10 mouse cellular contexts compared by ENCODE assay signal in the genomic region with DNA sequence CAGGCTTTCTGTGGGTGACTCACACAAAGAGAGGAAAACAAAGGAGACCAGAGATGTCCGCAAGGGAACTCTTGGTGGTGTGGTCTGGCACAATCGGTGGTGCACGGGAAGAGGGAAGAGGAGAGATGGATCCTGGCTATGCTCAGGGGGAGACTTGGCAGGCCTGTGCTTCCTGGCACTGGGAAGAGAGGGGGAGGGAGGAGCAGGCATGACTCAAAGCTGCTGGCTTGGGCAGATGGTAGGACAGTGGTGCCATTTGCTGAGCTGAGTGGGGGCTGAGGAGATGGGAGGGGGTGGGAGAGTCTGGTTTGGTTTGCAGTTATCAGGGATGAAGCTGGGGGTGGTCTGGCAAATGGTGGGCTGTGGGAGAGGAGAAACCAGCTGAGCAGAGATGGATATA. TPM values are rescaled to one million over a fixed set of nuclear protein-coding genes. Genes with fewer than 3 reads are reported as not detected.
A peak's percentile ranks its signal among the peaks of the same experiment; 100 is the strongest.
DNase-seq lines count a peak whose midpoint lies in the region; ATAC-seq and TF ChIP-seq lines count a peak whose summit lies in the region.
"Had no signal": no experiment of that assay in that cellular context is flagged by ENCODE, and none has a peak within 500 bp of the region (broad histone marks: within the 10 kb centered on the region; RNA-seq: fewer than 3 reads in every experiment).

No protein-coding gene starts in this region.

- no peaks in the 10 kb centered on the region for H3K36me3 ChIP-seq in heart, postnatal 0 days (replicated peaks; ENCODE audit: control insufficient read depth, insufficient read depth, low read length)
- no peaks in the 10 kb centered on the region for H3K36me3 ChIP-seq in lung, postnatal 0 days (ENCODE audit: insufficient read depth, low read length)
- H3K36me3 ChIP-seq: heart, embryonic 12.5 days had no signal

- intact Hi-C loops in heart, postnatal 36 days (cut with DNase I) = no loop called here

- WGBS in heart, postnatal 0 days = 34% methylated on average over 3 of the region's 3 CpGs
- WGBS in lung, postnatal 0 days = 55% methylated on average over 3 of the region's 3 CpGs

- H3K4me1 ChIP-seq in heart, postnatal 0 days (ENCODE audit: control insufficient read depth, insufficient read depth) = peaks cover 15% of the 10 kb centered on the region
- H3K4me1 ChIP-seq in lung, postnatal 0 days (ENCODE audit: insufficient read depth, low read depth, low read length) = no peaks in the 10 kb centered on the region

- no peak for TF ChIP-seq CTCF in heart, postnatal 0 days (IDR thresholded peaks at IDR 0.05; ENCODE audit: low read depth)
- TF ChIP-seq CTCF in layer of hippocampus, adult 2 months (conservative IDR thresholded peaks at IDR 0.05) = no peak
- no peak for TF ChIP-seq CTCF in lung, postnatal 0 days (IDR thresholded peaks at IDR 0.05)

- TF ChIP-seq EP300 in heart, postnatal 0 days (IDR thresholded peaks at IDR 0.05; ENCODE audit: low read depth) = no peak
- no peak for TF ChIP-seq EP300 in lung, postnatal 0 days (IDR thresholded peaks at IDR 0.05)

- H3K4me2 ChIP-seq in heart, postnatal 0 days (ENCODE audit: low read depth, low read length) = no peak overlapping the region
- H3K4me2 ChIP-seq in lung, postnatal 0 days (replicated peaks; ENCODE audit: low read depth, low read length) = no peak overlapping the region
- H3K4me2 ChIP-seq: heart, embryonic 12.5 days had no signal

- no peaks in the 10 kb centered on the region for H3K9me3 ChIP-seq in heart, postnatal 0 days (replicated peaks; ENCODE audit: control insufficient read depth, low read length)
- H3K9me3 ChIP-seq in lung, postnatal 0 days (ENCODE audit: low read length) = no peaks in the 10 kb centered on the region
- H3K9me3 ChIP-seq: heart, embryonic 12.5 days; megakaryocyte, embryonic 14.5 days had no signal

- no peak overlapping the region for H3K9ac ChIP-seq in heart, postnatal 0 days (replicated peaks; ENCODE audit: low read depth, low read length)
- H3K9ac ChIP-seq in lung, postnatal 0 days (replicated peaks; ENCODE audit: low read depth) = no peak overlapping the region
- H3K9ac ChIP-seq: heart, embryonic 12.5 days had no signal

- no peak overlapping the region for H3K27ac ChIP-seq in heart, postnatal 0 days (ENCODE audit: low read depth)
- peak overlapping the region; percentile 88 for H3K27ac ChIP-seq in layer of hippocampus, adult 2 months
- no peak overlapping the region for H3K27ac ChIP-seq in lung, postnatal 0 days (ENCODE audit: low read length)

- no peak overlapping the region for H3K4me3 ChIP-seq in heart, postnatal 0 days (ENCODE audit: low read depth, low read length)
- no peak overlapping the region for H3K4me3 ChIP-seq in layer of hippocampus, adult 2 months
- no peak overlapping the region for H3K4me3 ChIP-seq in lung, postnatal 0 days (ENCODE audit: low read depth, low read length)
- H3K4me3 ChIP-seq: heart, embryonic 12.5 days; megakaryocyte, embryonic 14.5 days had no signal

- H3K27me3 ChIP-seq in heart, postnatal 0 days (ENCODE audit: control insufficient read depth, insufficient read depth, low read length) = no peaks in the 10 kb centered on the region
- no peaks in the 10 kb centered on the region for H3K27me3 ChIP-seq in lung, postnatal 0 days (replicated peaks; ENCODE audit: insufficient read depth, low read length)
- H3K27me3 ChIP-seq: heart, embryonic 12.5 days had no signal

- peak; percentile 33 for DNase-seq in heart, postnatal 0 days (ENCODE audit: low spot score)
- DNase-seq in heart, postnatal 36 days = no peak
- peak; percentile 50 for DNase-seq in cerebellum, adult 9-11 months
- DNase-seq in layer of hippocampus, adult 2 months (ENCODE audit: low spot score in 2 of 2) = peak; percentile 85 to 92
- DNase-seq in right cerebral cortex, adult 18-20 months = peak; percentile 90
- DNase-seq in ovary, postnatal 10 days (ENCODE audit: low spot score) = no peak
- DNase-seq in lung, postnatal 0 days (ENCODE audit: low spot score) = no peak
- DNase-seq in gastrocnemius, postnatal 10 days = no peak

- ATAC-seq in heart, postnatal 0 days (ENCODE audit: insufficient read depth, low read depth) = 0 out of 2 replicates have a peak, but pooled peaks have one; percentile 6
- ATAC-seq in lung, postnatal 0 days = no peak

RNA-seq across cellular contexts. Expression of a gene that starts 5.1 kb away (rescaled TPM):
- 5.8 and 7.9 TPM in 2 replicates for total RNA-seq in heart, postnatal 0 days (2014; rRNA removed; ENCODE audit: low replicate concordance)
- 11.4 and 12.6 TPM in 2 replicates for polyA plus RNA-seq in heart, postnatal 0 days (2015; fragmentation: Nextera tagmentation; extraction: Ambion mirVana)
- 1 to 10 TPM; 9.3 to 9.5 TPM for total RNA-seq in heart, postnatal 36 days (2021)
- total RNA-seq in layer of hippocampus, adult 2 months (2021) = 10 to 100 TPM; 69.1 to 79.4 TPM
- polyA plus RNA-seq in lung, postnatal 0 days (2015; fragmentation: Nextera tagmentation; extraction: Ambion mirVana) = 18.5 and 19.5 TPM in 2 replicates
- total RNA-seq in gastrocnemius, postnatal 10 days (2021) = 1 to 10 TPM; 8.8 to 9.3 TPM

RNA-seq across cellular contexts. Expression of a gene that starts 36.1 kb away (rescaled TPM):
- total RNA-seq in heart, postnatal 0 days (2014; rRNA removed; ENCODE audit: low replicate concordance) = 535 and 560 TPM in 2 replicates
- 1,048 and 1,051 TPM in 2 replicates for polyA plus RNA-seq in heart, postnatal 0 days (2015; fragmentation: Nextera tagmentation; extraction: Ambion mirVana)
- 100 to 1,000 TPM; 843 to 906 TPM for total RNA-seq in heart, postnatal 36 days (2021)
- total RNA-seq in layer of hippocampus, adult 2 months (2021) = 100 to 1,000 TPM; 176 to 185 TPM
- polyA plus RNA-seq in lung, postnatal 0 days (2015; fragmentation: Nextera tagmentation; extraction: Ambion mirVana) = 129 and 140 TPM in 2 replicates
- total RNA-seq in gastrocnemius, postnatal 10 days (2021) = 100 to 1,000 TPM; 310 to 359 TPM

RNA-seq across cellular contexts. Expression of a gene that starts 50.3 kb away (rescaled TPM):
- 0.39 TPM in 1 of 2 replicates, not detected in the other for total RNA-seq in heart, postnatal 0 days (2014; rRNA removed; ENCODE audit: low replicate concordance)
- polyA plus RNA-seq in heart, postnatal 0 days (2015; fragmentation: Nextera tagmentation; extraction: Ambion mirVana) = 0.15 TPM in 1 of 2 replicates, not detected in the other
- total RNA-seq in heart, postnatal 36 days (2021) = under 1 TPM; 0.27 to 0.61 TPM
- not detected for total RNA-seq in layer of hippocampus, adult 2 months (2021)
- 6.3 and 7.2 TPM in 2 replicates for polyA plus RNA-seq in lung, postnatal 0 days (2015; fragmentation: Nextera tagmentation; extraction: Ambion mirVana)
- under 1 TPM in 1 of 2 experiments, not detected in 1; 0.70 TPM for total RNA-seq in gastrocnemius, postnatal 10 days (2021)

Comparison
In these comparisons a context has a peak if more than half of its experiments do, and no peak if none do; other contexts are left out.
1. DNase-seq: peak in heart, postnatal 0 days (single experiment), cerebellum, adult 9-11 months (single experiment), layer of hippocampus, adult 2 months (2 of 2) and right cerebral cortex, adult 18-20 months (single experiment); none in heart, postnatal 36 days (0 of 2), ovary, postnatal 10 days (single experiment), lung, postnatal 0 days (single experiment) and gastrocnemius, postnatal 10 days (single experiment).